Mouse (Mus musculus) intestine, embryonic 16.5 days (tissue): ENCODE results near the gene Ndufs2. TPM values are rescaled to one million over a fixed set of nuclear protein-coding genes. Genes with fewer than 3 reads are reported as not detected.

Source experiments
- ATAC-seq: fragments of 200-750 bp; cut with Nextera tagmentation; 2 replicates; pipeline ENCODE4 v1.8.0; 2017; ENCODE audit warnings: moderate TSS enrichment, moderate library complexity
- H3K27ac ChIP-seq: fragments of 300-500 bp; sonication (generic); 2 replicates; pipeline ENCODE4 v1.5.1; 2014; ENCODE audit warnings: mild to moderate bottlenecking, low read length
- H3K27me3 ChIP-seq: fragments of 300-500 bp; sonication (generic); replicated peaks from 2 replicates; pipeline ENCODE4 v1.6.1; 2014; ENCODE audit warnings: low read length, control low read depth, mixed read lengths; ENCODE audit not compliant: control insufficient read depth, insufficient read depth
- H3K36me3 ChIP-seq: fragments of 300-500 bp; sonication (generic); 2 replicates; pipeline ENCODE4 v1.6.1; 2014; ENCODE audit warnings: low read length, control low read depth; ENCODE audit not compliant: control insufficient read depth, insufficient read depth
- H3K4me1 ChIP-seq: fragments of 300-500 bp; sonication (generic); 2 replicates; pipeline ENCODE4 v1.6.1; 2014; ENCODE audit warnings: low read length, control low read depth, mixed read lengths; ENCODE audit not compliant: control insufficient read depth, insufficient read depth
- H3K4me2 ChIP-seq: fragments of 300-500 bp; sonication (generic); 2 replicates; pipeline ENCODE4 v1.6.1; 2014; ENCODE audit warnings: low read depth, low read length, control low read depth
- H3K4me3 ChIP-seq: fragments of 300-500 bp; sonication (generic); 2 replicates; pipeline ENCODE4 v1.5.1; 2014; ENCODE audit warnings: mild to moderate bottlenecking, low read length
- H3K9ac ChIP-seq: fragments of 300-500 bp; sonication (generic); 2 replicates; pipeline ENCODE4 v1.6.1; 2014; ENCODE audit warnings: low read depth, low read length
- H3K9me3 ChIP-seq: fragments of 300-500 bp; sonication (generic); 2 replicates; pipeline ENCODE4 v1.6.1; 2016; ENCODE audit warnings: low read length, control low read depth; ENCODE audit not compliant: control insufficient read depth
- WGBS: fragments of 180-500 bp; shearing (Covaris S2); extraction: QIAGEN DNeasy Blood & Tissue Kit; methylation state at CpG from one replicate; pipeline ENCODE4 v1.1.7; 2014; 5-methylcytosine and 5-hydroxymethylcytosine counted together
- polyA plus RNA-seq: library from polyadenylated mRNA; unstranded; fragments of >200 nt; fragmentation: Nextera tagmentation; extraction: Ambion mirVana; gene quantifications from 2 replicates; pipeline ENCODE4 v1.2.1, GENCODE M21; 2015

The Ndufs2 gene
- polyA plus RNA-seq, 1 experiment from 2014 or later = 373 TPM

DNA sequence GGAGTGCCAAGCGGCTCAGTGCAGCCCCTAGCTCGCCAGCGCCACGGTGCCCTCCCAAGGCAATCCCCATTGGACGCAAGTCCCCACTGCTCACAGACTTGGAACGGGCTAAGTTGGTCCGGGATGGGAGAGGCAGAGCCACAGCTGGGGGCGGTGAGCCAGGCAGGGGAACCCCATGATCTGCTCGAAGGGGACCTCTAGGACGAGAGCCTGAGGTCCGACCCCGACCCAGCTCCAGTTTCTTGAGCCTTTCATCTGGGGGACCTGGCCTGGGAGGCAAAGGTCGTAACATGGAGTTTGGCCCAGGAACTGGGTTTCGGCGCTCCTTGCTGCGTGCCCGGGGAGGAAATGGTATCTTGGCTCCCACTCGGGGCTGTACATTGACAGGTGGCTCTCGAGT, 35.3 kb upstream of the Ndufs2 start:
- H3K9ac ChIP-seq = no peak overlapping the region
- peaks cover 8% of the 10 kb centered on the region; the same call in 1 of the 2 replicates for H3K36me3 ChIP-seq
- no peak overlapping the region for H3K4me2 ChIP-seq
- 90% methylated on average over 19 of the region's 19 CpGs for WGBS
- H3K4me1 ChIP-seq = peaks cover 15% of the 10 kb centered on the region
- H3K27me3 ChIP-seq = no peaks in the 10 kb centered on the region
- no peaks in the 10 kb centered on the region for H3K9me3 ChIP-seq
- H3K27ac ChIP-seq = no peak overlapping the region
- H3K4me3 ChIP-seq = no peak overlapping the region
- ATAC-seq = no peak

- no peaks in the 10 kb centered on the region for H3K9me3 ChIP-seq
- no peak for ATAC-seq
- H3K27me3 ChIP-seq = no peaks in the 10 kb centered on the region
- H3K4me1 ChIP-seq = peaks cover 17% of the 10 kb centered on the region
- peaks cover 8% of the 10 kb centered on the region; the same call in 1 of the 2 replicates for H3K36me3 ChIP-seq
- H3K9ac ChIP-seq = no peak overlapping the region
- H3K4me2 ChIP-seq = no peak overlapping the region
- 84% methylated on average over 20 of the region's 20 CpGs for WGBS
- no peak overlapping the region; the same call in 1 of the 2 replicates for H3K4me3 ChIP-seq
- no peak overlapping the region for H3K27ac ChIP-seq
Measured at GRCm38 (mm10) chr1:171285096-171285892, 34.1 kb upstream of the Ndufs2 start.

DNA sequence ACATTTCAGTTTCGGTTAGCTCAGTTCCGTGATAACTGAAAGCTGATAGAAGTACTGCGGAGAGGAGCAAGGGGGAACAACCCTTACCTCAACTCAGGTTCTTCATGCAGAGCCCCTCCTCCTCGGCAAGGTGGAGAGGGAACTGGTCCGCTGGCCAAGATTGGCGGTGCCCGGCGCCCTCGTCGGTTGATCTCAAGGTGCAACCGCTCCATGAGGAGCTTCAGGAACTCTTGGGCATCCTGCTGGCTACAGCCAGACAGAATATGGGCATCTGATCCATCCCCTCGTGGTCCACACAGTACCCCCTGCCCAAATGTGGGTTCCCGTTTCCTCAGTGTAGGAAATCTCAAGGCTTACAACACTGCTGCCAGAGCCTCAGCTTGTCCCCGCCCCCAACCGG, 33.3 kb upstream of the Ndufs2 start:
- no peak overlapping the region for H3K27ac ChIP-seq
- no peak overlapping the region for H3K9ac ChIP-seq
- no peak overlapping the region for H3K4me2 ChIP-seq
- H3K27me3 ChIP-seq = no peaks in the 10 kb centered on the region
- H3K4me1 ChIP-seq = peaks cover 23% of the 10 kb centered on the region
- no peaks in the 10 kb centered on the region for H3K9me3 ChIP-seq
- WGBS = 89% methylated on average over 15 of the region's 15 CpGs
- H3K36me3 ChIP-seq = peaks cover 8% of the 10 kb centered on the region; the same call in 1 of the 2 replicates
- ATAC-seq = no peak
- no peak overlapping the region for H3K4me3 ChIP-seq

DNA sequence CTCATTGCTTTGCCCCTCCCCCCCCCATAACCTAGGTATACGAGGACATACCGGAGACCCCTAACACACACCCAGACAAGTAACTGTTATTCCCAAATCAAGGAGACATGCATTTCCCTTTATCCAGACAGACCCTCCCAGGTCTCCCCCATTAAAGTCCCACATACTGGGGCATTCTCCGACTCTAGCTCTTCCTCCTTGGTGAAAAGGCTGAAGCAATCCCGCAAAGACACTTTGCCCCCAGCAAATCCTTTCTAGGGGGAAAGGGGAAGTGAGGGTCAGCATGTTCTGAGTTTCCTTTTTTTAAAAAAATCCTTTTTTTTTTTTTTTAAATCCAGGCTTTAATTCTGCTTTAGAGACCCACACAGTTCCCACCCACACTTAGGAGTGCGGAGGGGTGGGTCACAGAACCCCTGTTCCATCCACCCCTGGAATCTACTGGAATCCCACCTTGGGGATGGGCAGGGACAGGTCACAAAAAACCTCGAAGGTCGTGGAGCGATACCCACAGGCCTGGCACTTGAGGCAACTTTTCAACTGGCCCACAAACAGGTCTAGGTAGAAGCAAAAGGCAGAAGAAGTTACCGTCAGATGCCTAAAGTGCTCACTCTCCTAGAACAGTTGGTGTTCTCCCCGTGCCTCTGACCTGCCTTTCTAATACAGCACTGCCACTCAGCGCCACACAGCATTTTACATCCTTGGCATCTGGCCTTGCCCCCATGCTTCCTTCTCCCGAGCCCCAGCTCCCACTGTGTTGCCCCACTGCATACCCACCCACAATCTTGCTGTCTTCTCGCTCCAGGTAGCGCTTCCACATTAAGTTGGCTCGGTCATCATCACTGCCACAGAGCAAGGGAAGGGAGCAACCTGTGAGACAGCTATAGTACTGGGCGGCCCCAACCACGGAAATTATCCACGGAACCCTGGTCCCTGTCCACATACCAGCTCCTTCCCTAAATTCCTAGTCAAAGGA, 32.3 kb upstream of the Ndufs2 start:
- Histone ChIP-seq H3K9me3 (no peaks in the 10 kb centered on the region), H3K4me2 (no peak overlapping the region), H3K4me1 (peaks cover 23% of the 10 kb centered on the region), H3K27ac (no peak overlapping the region), H3K36me3 (peaks cover 8% of the 10 kb centered on the region; the same call in 1 of the 2 replicates), H3K4me3 (no peak overlapping the region), H3K9ac (no peak overlapping the region), H3K27me3 (no peaks in the 10 kb centered on the region)
- no peak for ATAC-seq
- 91% methylated on average over 18 of the region's 18 CpGs for WGBS

DNA sequence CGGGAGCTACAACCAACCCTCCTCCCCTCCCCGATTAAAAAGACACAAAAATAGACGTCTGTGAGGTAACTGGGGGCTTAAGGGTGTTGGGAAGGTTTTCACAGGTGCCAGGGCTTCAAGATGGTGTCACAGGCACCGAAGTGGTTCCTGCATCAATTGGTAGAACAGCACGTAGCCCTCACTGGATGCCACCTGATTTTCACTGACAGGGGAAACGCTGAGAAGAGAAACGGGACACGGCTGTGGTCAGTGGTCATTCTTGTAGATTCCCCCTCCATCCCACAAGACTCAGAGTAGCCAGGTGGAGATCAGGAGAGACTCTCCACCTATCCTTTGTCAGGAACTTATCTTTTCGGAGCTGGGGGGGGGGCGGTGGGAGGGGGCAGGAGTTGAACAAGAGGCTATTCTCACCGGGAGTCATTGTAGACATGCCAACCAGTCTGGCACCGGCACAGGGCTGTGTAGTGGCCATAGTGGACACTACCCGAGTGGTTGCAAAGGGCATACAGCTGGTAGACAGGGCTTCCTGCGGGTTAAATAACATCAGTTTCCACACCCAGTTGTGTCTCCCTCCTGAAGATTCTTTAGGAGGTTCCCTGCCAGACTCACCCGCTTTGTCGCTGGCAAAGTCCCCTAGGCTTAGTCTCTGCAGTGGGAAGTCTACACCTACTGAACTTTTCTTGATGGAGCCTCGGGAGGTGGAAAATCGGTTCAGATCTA, 31.1 kb upstream of the Ndufs2 start:
- Histone ChIP-seq H3K4me3 (peak overlapping the region; percentile 68), H3K9me3 (no peaks in the 10 kb centered on the region), H3K4me2 (peak overlapping the region; percentile 83), H3K27me3 (no peaks in the 10 kb centered on the region), H3K4me1 (peaks cover 20% of the 10 kb centered on the region), H3K9ac (peak overlapping the region; percentile 77; the same call in 1 of the 2 replicates), H3K27ac (no peak overlapping the region; the same call in 1 of the 2 replicates), H3K36me3 (peaks cover 14% of the 10 kb centered on the region)
- no peak for ATAC-seq
- 79% methylated on average over 18 of the region's 18 CpGs for WGBS

- Histone ChIP-seq H3K27me3 (no peaks in the 10 kb centered on the region), H3K9me3 (no peaks in the 10 kb centered on the region), H3K4me2 (peak overlapping the region; percentile 83), H3K4me1 (peaks cover 17% of the 10 kb centered on the region), H3K36me3 (peaks cover 20% of the 10 kb centered on the region), H3K9ac (peak overlapping the region; percentile 77), H3K27ac (peak overlapping the region; percentile 91), H3K4me3 (peak overlapping the region; percentile 68)
- peak; percentile 58 for ATAC-seq
- WGBS = under 1% methylated on average over 10 of the region's 10 CpGs
Measured at GRCm38 (mm10) chr1:171281528-171281923, 30.3 kb upstream of the Ndufs2 start.

DNA sequence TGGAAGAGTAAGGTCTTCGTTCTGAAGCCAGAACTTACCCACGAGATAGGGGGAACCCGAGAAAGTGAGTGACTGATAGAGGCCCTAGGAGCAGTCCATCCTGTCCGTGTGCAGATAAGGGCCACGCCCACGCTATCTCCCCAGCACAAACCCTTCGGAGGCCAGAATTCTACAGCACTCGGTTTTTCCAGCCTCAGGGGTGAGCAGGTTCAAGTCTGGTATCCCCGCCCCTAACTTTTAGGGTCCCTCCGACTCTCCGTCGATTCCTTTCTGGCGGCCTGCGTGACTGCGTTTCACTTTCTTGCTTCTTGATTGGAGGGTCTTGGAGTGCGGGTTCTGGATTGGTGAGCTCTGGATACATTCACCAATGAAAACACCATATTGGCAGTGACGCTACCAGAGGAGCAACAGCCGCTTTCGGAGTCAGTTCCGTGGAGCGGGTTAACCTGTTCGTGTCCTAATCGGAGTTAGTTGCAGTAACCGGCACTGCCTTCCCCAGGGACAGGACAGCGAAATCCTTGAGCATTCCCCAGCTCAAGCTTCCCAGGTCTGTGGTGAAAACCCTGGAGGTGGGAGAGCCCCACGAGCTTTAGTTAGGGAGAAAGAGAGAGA, 29.8 kb upstream of the Ndufs2 start, which contains the start of gene Ppox:
Gene Ppox, minus strand, starts transcription at position 271 of the 612 bp plus-strand sequence.
- H3K4me2 ChIP-seq = peak within 1 kb of the TSS; percentile 83
- peaks cover 17% of the 10 kb centered on the region; the same call in 1 of the 2 replicates for H3K4me1 ChIP-seq
- peaks cover 22% of the 10 kb centered on the region for H3K36me3 ChIP-seq
- peak within 1 kb of the TSS; percentile 79 for H3K9ac ChIP-seq
- no peaks in the 10 kb centered on the region for H3K9me3 ChIP-seq
- peak within 1 kb of the TSS; percentile 91 for H3K27ac ChIP-seq
- ATAC-seq = peak; percentile 98
- no peaks in the 10 kb centered on the region for H3K27me3 ChIP-seq
- under 1% methylated on average over 26 of the region's 26 CpGs for WGBS
- H3K4me3 ChIP-seq = peak within 1 kb of the TSS; percentile 68

GRCm38 (mm10) chr1:171280250-171280915, 29.2 kb upstream of the Ndufs2 start:
- H3K9ac ChIP-seq = peak overlapping the region; percentile 79
- H3K27ac ChIP-seq = peak overlapping the region; percentile 38
- H3K9me3 ChIP-seq = no peaks in the 10 kb centered on the region
- peak overlapping the region; percentile 82 for H3K4me2 ChIP-seq
- H3K4me1 ChIP-seq = peaks cover 14% of the 10 kb centered on the region; the same call in 1 of the 2 replicates
- 1% methylated on average over 25 of the region's 25 CpGs for WGBS
- peaks cover 23% of the 10 kb centered on the region for H3K36me3 ChIP-seq
- peak overlapping the region; percentile 68 for H3K4me3 ChIP-seq
- ATAC-seq = peak; percentile 51
- no peaks in the 10 kb centered on the region for H3K27me3 ChIP-seq
